Mouse (Mus musculus) olfactory bulb, adult 2 months (tissue): ENCODE data around the gene Cask. TPM values are rescaled to one million over a fixed set of nuclear protein-coding genes. Genes with fewer than 3 reads are reported as not detected.

ENCODE experiments used
- H3K27ac ChIP-seq: fragments of 200-500 bp; 2 replicates; pipeline ENCODE4 v1.5.1; 2012; ENCODE audit warnings: low read depth, low read length; ENCODE audit not compliant: insufficient read depth
- H3K4me1 ChIP-seq: fragments of 200-500 bp; 2 replicates; pipeline ENCODE4 v1.6.1; 2012; ENCODE audit warnings: low read length; ENCODE audit not compliant: control insufficient read depth, insufficient read depth
- H3K4me3 ChIP-seq: fragments of 200-500 bp; 2 replicates; pipeline ENCODE4 v1.5.1; 2012; ENCODE audit warnings: mild to moderate bottlenecking, low read depth, low read length, moderate library complexity; ENCODE audit not compliant: insufficient read depth
- CTCF ChIP-seq: fragments of 200-500 bp; IDR thresholded peaks from 2 replicates; pipeline ENCODE4 v1.5.1; 2012; ENCODE audit warnings: low read depth, mild to moderate bottlenecking, low read length, moderate library complexity; ENCODE audit not compliant: insufficient read depth
- POLR2A ChIP-seq: fragments of 200-500 bp; IDR thresholded peaks from 2 replicates; pipeline ENCODE4 v1.6.1; 2012; ENCODE audit warnings: mild to moderate bottlenecking, low read depth, low read length, moderate library complexity; ENCODE audit not compliant: insufficient read depth
- WGBS: fragments of 180-500 bp; shearing (Covaris S2); methylation state at CpG from one replicate; pipeline ENCODE4 v1.1.7; 2018; 5-methylcytosine and 5-hydroxymethylcytosine counted together
- polyA plus RNA-seq: library from polyadenylated mRNA; stranded (reverse); fragments of >200 nt; gene quantifications from 2 replicates; pipeline ENCODE4 v1.2.4, GENCODE M21; 2012; ENCODE audit warnings: low replicate concordance; ENCODE audit not compliant: missing spikeins, insufficient read depth, insufficient read length

The Cask gene
- polyA plus RNA-seq, 1 experiment = not detected

- no peaks in the 10 kb centered on the region for H3K4me1 ChIP-seq
- no peak overlapping the region for H3K27ac ChIP-seq
- no peak for TF ChIP-seq POLR2A
- WGBS = 76% methylated on average over 1 of the region's 1 CpGs
- no peak overlapping the region for H3K4me3 ChIP-seq
Observed at GRCm38 (mm10) chrX:13729835-13730480, 121.2 kb downstream of the Cask start.

DNA sequence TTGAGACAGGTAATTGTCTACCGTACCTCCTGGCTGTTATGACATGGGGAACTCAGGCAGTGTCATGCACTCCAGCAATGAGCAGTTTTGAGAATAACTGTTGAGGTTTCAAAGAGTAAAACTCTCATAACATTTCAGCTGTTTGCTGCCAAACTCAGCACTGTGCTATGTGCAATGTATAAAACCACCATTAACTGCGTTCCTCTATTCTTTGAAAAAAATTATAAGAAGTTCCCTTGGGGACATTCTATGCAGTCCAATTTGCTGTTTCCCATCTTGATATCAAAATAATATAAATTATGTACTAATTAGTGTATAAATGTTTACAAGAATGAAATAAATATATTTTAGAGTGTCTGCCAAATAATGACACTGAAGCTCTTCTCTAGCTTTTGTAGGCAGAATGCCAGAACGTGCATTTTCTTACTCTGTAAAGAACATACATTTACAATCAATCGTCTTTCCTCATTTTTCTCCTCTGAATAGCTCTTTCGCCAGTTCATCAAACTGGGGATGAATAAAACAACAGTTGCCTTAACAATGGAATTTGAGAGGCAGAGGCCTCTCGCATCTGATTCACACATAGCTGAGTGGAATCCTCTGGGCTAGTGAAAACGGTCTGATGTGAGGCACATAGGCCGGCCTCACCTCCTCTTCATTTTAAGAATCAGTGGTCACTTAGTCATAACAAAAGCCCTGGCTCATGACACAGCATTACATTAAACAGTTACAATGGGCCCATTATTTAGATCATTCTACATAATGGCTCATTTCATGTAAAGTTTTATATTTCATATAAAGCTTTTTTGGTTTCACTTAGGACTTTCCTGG is 125.4 kb downstream of the Cask start:
- Histone ChIP-seq H3K4me1 (no peaks in the 10 kb centered on the region), H3K4me3 (no peak overlapping the region), H3K27ac (no peak overlapping the region)
- TF ChIP-seq CTCF = no peak
- TF ChIP-seq POLR2A = no peak
- 52% methylated on average over 8 of the region's 8 CpGs for WGBS

DNA sequence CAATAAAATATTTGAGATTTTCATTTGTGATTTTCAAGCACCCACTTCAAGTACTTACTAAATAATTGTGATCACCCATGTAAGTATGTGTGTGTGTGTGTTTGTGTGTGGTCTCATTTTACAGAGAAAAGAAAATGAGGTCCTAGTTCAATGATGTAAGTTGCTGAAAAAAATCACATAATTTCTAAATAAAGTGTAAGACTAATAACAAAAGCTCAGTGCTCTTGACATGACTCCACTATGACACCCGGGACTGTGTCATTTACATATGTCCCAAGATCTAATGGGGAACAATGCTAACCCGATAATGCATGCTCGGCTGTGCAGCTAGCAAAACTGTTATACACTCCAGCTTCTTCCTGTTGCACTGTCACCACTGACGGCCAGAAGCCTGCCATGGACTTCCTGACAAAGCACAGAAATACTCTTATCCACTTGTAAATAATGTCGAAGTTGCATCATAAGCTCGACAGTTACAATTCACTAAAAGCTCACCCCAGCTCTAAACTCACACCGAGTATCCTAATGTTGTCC is 130.8 kb downstream of the Cask start:
- Histone ChIP-seq H3K4me3 (no peak overlapping the region), H3K4me1 (no peaks in the 10 kb centered on the region), H3K27ac (no peak overlapping the region)
- 74% methylated on average over 7 of the region's 7 CpGs for WGBS
- TF ChIP-seq POLR2A = no peak

DNA sequence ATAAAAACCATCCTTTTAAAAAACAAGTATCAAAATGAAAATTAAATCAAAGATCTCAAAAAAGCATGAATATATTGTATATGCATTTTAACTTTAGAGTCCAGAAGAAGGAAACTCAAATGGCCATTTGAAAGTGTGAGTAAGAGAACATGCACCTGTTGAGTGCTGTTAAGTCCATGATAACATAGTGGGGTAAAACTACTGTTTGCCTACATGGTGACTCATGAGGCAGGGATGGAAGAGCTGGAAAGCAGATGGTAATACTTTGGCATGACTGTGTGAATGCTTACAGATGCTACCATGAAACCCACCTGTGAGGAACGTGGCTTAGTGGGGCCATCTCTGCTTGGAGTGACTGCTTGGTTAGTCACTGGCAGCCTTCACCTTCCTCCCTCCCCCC is 132.9 kb downstream of the Cask start:
- no peak overlapping the region for H3K27ac ChIP-seq
- H3K4me1 ChIP-seq = no peaks in the 10 kb centered on the region
- TF ChIP-seq CTCF (no peak), POLR2A (no peak)
- WGBS = 27% methylated on average over 1 of the region's 1 CpGs
- no peak overlapping the region for H3K4me3 ChIP-seq

- Histone ChIP-seq H3K27ac (no peak overlapping the region), H3K4me1 (no peaks in the 10 kb centered on the region), H3K4me3 (no peak overlapping the region)
- 83% methylated on average over 4 of the region's 4 CpGs for WGBS
- TF ChIP-seq POLR2A (no peak), CTCF (no peak)
Observed at GRCm38 (mm10) chrX:13716796-13717569, 134.2 kb downstream of the Cask start.

- Histone ChIP-seq H3K27ac (no peak overlapping the region), H3K4me1 (no peaks in the 10 kb centered on the region), H3K4me3 (no peak overlapping the region)
- TF ChIP-seq CTCF = no peak
- TF ChIP-seq POLR2A = no peak
- 32% methylated on average over 2 of the region's 2 CpGs for WGBS
Observed at GRCm38 (mm10) chrX:13710174-13710573, 141.0 kb downstream of the Cask start.

DNA sequence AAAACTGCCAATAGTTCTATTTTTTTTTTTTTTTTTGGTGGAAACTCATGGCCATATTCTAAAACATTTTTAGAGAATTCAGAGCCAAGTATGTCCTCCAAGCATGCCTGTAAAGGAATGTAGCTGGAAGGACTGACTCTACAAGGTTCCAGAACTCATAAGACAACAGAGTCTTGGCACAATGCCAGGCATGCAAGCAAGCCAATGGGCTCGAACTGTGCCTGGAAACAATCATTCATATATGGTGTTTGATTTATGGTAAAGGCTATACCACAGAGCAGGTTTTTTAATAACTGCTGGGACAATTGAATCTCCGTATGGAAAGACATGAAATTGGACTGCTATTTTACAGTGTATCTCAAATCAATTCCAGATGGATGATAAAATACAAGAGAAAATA is 146.1 kb downstream of the Cask start:
- Histone ChIP-seq H3K27ac (no peak overlapping the region), H3K4me3 (no peak overlapping the region), H3K4me1 (no peaks in the 10 kb centered on the region)
- 55% methylated on average over 2 of the region's 2 CpGs for WGBS
- TF ChIP-seq CTCF (no peak), POLR2A (no peak)

- WGBS = 90% methylated on average over 3 of the region's 3 CpGs
- no peak overlapping the region for H3K27ac ChIP-seq
- TF ChIP-seq CTCF (no peak), POLR2A (no peak)
- no peak overlapping the region for H3K4me3 ChIP-seq
- no peaks in the 10 kb centered on the region for H3K4me1 ChIP-seq
Observed at GRCm38 (mm10) chrX:13700681-13701080, 150.5 kb downstream of the Cask start.

DNA sequence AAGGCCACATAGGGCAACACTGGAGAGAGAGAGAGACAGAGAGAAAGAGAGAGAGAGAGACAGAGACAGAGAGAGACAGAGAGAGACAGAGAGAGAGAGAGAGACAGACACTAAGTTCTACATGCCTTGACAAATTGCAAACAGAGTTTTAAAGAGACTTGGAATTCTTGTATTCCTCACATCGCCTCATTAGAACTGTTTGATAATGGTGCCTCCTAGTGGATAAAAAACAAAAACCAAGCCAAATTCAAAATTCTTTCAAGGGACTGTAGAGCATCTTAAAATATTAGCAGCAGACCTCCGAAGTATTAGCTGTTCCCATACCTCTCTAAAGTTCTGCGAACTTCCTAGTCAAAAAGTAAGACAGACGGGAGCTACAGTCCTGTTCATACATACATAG is 159.3 kb downstream of the Cask start:
- 68% methylated on average over 4 of the region's 4 CpGs for WGBS
- Histone ChIP-seq H3K4me3 (no peak overlapping the region), H3K4me1 (no peaks in the 10 kb centered on the region), H3K27ac (no peak overlapping the region)
- TF ChIP-seq CTCF (no peak), POLR2A (no peak)
